Mouse (Mus musculus): ENCODE data around the gene Dhodh.

Gene Dhodh

DNA sequence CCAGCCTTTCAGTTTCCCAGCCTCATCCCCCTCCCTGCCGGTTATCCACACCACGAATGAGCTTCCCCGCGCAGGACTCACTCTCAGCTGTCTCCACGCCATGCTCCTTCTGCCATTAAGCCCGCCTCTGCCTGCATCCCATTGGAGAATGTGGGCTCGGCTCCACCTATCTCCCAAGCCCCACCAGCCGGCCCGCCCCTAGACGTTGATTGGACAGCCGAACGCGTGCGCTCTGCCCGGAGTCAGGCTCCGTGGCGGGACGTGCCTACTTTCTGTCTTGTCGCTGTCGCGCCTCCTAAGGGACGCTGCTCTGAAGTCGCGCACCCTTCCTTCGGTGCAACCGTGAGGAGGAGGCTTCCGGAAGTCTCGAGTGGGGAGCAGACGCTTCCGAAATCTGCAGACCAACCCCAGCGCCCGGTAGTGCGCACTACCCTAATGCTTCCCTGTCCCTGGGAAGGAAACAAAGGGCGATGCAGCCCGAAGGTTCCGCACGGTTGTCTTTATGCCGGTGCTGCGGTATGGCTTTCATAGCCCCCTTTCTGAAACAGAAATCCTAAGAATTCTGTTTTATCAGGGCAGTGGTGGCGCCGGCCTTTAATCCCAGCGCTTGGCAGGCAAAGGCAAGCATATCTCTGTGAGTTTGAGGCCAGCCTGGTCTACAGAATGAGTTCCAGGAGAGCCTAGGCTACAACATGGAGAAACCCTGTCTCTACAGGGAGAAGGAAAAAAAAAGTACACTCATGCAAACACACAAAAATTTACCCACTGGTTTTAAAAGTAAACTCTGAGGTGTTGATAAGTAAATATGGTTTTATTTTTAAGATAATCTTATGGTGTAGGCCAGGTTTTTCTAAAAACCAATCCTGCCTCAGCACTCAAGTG is at the start of gene Dhodh:
Gene Dhodh (minus strand): TSS at position 403 of the 882 bp plus-strand sequence.
- CTCF ChIA-PET, result no interaction called here

DNA sequence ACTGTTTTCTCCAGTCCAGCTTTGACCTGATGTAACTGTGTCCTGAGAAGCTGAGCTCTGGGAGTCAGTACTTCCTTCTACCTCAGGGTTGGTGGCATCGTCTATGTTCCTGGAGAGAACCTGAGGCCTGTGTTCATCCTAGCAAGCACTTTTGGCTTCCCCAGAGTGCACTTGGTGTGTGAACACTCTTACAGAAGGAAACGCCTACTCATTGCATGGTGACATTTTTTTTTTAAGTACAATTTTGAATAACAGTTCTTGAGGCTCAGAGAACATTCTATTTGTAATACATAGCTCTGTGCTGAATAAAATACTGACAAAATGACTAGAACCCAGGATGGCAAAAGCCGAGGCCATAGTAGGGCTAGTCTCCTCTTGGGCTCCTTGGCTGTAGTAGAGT is 48.4 kb upstream of the Dhodh start:
- CTCF ChIA-PET, result no interaction called here

DNA sequence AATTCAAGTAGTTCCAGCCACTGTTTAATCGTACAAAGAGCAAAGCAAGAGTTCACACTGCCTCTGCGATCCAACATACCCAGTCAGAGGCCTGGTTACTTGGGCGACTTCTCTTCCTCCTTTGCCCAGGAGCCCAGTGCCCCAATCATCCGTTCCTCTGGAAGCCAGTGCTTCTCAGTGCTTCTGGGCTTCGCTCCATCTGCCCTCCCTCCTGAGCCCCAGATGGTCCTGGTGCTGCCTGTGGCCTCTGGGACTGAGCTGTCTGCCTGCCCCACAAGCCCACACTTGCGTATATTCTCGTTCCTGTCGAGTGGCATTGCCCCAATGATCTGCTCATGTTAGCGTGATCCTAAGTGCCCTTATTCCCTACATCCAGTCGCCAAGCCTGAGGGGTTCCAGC is 42.3 kb upstream of the Dhodh start:
- CTCF ChIA-PET, result no interaction called here

DNA sequence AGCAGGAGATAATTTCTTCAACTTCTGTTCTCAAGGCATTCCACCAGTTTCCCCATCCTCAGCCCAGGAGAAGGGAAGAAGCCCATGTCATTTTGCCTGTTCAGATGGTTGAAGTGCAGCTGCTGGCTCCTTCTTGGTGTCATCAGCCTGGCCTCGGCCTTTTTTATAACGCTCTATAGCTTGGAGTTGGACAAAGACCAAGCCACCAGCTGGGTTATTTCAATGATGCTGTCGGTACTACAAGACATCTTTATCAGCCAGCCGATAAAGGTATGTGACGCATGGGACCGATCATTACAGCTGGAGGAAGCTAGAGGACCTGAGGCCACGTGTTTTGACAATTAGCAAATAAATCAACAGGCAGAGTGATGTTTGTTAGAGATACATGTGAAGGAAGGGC is 40.0 kb upstream of the Dhodh start:
- CTCF ChIA-PET, result no interaction called here

DNA sequence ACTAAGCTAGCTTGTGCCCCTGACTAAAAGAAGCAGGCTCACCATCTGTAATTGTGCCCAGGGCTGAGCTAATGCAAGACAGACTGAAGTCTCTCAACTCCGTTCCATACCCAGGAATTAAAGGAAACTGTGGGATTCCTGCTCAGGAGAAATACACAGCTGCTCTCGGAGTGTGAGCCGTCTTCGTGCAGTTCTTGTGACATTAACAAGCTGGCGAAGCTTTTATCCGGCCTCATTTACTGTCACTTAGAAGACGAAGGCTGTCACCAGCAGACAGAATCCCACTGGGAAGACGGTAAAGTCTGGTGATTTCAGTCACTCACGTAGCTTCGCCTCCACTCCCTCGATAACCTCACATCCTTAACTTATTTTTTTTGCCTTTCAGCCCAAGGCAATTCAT is 38.9 kb upstream of the Dhodh start:
- CTCF ChIA-PET, result no interaction called here

DNA sequence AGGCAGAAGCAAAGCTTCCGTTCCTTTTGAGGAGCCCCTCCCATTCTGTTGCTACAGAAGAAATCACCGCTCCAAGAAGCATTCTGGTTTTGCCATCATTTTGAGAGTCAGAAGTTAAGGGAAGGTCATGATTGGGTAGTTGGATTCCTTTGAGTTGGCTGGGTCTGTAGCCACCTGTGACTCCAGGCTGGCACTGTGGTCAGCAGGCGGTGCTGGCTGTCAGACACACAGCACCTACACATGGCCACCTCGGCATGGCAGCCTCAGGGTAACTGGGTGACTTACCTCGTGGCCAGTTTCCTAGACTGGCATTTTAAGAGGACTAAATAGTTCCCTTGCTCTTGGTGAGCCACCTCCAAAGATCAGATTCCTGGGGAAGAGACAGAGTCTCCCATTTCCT is 32.8 kb upstream of the Dhodh start:
- CTCF ChIA-PET, result no interaction called here

DNA sequence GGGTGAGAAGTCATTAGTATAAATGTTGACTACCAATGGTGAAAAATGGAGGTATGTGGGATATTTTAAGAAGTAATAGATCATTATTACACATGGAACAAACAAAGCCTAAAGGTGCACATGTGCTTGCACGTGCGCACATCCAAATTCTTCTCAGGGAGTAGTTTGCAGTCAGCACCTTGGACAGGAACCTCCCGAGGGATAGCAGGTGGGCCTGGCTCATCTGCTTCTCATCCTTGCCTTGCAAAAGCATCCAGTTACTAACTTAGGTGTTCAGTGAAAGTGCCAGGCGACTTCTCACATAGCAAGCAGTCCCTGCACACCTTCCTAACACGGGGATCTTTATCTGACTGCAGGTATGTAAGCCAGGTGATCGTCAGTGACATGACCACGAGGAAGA is 31.9 kb upstream of the Dhodh start:
- CTCF ChIA-PET, result interaction anchor here (0.6 kb wide), 1 partner anchor 98 kb away, joined by 3 read pairs; no protein-coding TSS in a partner anchor

DNA sequence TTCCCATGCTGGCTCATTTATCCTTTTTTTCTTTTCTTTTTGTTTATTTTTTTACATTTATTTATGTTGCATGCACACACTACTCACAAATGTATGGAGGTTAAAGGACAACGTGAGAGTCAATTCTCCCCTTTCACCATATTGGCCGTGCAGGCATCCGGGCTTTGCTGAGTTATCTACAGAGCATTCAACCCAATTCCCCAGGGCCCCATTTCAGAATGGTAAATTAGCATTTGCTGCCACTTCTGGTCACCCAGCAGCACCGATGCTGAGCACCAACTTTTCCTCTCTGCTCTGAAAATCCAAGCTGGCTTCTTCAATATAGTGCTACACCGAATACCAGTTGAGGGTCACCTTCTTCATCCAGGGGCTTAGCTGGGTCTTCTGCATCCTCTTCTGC is 30.4 kb upstream of the Dhodh start:
- CTCF ChIA-PET, result no interaction called here

DNA sequence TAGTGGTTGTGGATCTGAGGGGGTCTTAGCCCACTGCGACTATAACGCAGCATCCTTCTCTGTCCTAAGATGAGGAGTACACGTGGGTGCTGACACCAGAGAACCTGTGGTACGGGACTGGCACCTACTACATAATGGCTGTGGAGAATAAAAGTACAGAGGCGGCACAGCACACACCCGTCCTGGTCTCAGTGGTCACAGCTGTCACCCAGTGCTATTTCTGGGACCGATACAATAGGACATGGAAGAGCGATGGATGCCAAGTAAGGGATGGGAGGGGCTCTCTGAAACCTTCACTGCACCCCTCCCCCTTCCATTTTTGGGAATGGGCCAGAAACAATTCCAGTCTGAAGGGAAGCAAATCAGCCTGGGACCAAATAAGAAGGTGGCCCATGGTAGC is 26.7 kb upstream of the Dhodh start:
- CTCF ChIA-PET, result no interaction called here

DNA sequence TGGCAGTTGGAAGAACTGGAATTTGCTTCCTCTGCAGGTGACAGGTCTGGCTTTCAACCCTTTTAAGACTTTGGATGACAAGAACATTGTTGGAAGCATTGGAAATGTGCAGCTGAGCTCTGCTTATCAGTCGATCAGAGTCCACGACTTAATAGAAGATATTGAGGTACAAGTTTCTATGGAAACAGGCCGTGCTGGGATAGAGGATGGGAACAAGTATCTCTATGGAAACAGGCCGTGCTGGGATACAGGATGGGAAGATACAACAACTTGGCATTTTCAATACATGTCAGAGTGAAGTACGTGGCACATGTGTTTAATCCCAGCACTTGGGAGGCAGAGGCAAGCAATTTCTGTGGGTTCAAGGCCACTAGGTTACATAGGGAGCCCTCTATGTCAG is 24.0 kb upstream of the Dhodh start:
- CTCF ChIA-PET, result no interaction called here

DNA sequence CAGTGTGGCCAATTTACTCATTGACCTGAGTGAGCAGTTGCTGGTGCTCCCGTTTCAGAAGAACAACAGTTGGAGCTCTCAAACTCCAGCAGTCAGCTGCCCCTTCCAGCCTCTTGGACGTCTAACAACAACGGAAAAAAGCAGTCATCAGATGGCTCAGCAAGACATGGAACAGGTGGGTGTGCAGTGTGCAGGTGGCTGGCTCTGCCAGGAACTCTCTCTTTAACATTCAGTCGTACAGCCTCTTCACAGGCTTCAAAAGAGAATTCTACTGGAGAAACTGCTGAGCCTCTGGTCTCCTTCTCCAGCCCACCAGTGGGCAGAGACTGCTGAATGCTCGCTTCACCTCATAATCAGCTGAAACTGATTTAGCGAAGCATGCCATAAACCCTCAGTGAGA is 20.2 kb upstream of the Dhodh start:
- CTCF ChIA-PET, result no interaction called here

DNA sequence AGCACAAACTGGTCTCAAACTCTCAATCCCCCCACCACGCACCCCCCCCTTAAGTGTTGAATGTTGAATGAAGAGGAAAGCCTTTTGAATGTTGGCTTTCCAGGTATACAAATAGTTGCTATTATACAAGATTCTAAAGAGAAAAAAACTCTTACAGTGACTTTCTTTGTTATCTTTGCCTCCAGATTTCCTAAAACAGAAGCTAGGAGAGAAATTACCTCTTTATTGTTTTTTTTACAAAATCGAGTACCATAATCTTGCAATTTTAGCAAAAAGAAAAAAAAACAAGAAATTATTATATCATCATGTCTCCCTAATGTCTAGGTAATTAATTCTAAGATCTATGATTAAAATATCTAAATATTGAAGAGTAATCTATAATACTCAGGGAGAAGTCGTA is 7.1 kb upstream of the Dhodh start:
- CTCF ChIA-PET, result no interaction called here

DNA sequence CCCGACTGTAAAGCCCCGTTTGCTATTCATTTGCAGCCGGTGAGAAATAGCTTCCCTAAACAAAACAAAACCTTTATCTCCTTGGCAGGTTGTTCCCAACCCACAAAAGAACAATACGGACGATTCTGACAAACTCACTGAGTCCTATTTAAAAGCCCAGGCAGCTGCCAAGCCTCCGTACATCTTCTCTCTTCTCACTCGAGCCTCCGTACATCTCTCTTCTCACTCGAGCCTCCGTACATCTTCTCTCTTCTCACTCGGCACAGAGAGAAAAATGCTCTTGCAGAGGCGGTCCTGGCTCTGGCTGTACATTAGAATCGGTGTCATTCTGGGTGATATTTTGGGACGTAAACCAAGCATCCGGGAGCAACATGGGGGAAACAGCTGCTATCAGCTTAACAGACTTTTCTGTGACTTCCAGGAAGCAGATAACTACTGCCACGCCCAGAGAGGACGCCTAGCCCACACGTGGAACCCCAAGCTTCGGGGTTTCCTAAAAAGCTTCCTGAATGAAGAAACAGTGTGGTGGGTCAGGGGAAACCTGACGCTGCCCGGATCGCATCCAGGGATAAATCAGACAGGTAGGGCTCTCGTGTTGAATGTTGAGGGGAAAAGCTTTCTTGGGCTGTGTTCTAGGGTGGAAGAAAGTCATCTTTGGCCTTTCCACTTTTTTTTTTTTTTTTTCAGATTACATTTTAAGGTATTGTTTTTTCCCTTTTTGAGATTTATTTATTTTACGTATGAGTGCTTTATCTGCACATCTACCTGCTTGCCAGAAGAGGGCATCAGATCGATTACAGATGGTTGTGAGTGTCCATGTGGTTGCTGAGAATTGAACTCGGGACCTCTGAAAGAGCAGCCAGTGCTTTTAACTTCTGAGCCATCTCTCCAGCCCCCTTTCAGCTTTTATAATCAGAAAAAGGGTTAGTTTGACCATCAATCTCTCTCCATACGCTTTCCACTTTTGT is 6.1 kb upstream of the Dhodh start, which contains the start of gene Pkd1l3:
Gene Pkd1l3 (plus strand): TSS at position 275 of the 968 bp plus-strand sequence.
- CTCF ChIA-PET, result interaction anchor here (0.6 to 0.7 kb wide), 3 partner anchors 18 to 913 kb away, joined by 3 to 7 read pairs (median 5); no protein-coding TSS in a partner anchor

DNA sequence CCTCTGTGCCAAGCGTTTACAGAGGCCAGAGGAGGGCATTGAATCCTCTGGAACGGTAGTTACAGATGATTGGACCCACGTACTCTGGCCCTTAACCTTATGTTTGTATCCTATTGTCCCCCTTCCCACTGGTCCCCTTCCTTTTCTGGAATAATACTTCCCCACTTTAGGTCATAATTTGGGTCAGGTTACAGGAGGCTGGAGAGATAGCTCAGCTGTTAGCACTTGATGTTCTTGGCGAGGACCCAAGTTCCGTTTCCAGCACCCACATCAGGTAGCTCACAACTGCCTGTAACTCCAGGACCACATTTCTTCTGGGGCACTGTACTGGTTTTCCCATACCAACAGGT is 655 bp upstream of the Dhodh start:
- CTCF ChIA-PET, result no interaction called here

DNA sequence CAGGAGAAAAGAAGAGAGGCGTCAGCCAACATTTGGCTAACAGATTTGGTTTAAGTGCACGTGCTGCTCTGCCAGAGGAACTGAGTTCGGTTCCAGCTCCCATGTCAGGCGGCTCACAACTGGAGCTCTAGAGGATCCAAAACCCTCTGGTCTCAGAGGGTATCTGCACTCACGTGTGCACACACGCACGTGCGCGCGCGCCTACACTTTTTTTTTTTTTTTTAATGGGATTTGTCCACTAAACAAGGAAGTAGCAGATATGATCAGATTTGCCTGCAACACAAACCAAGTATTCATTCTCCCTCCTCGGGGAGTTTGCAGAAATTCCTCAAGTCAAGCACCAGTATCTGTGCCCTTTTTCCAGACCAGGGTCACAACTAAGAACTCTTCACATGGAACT is 823 bp downstream of the Dhodh start:
- CTCF ChIA-PET, result no interaction called here

DNA sequence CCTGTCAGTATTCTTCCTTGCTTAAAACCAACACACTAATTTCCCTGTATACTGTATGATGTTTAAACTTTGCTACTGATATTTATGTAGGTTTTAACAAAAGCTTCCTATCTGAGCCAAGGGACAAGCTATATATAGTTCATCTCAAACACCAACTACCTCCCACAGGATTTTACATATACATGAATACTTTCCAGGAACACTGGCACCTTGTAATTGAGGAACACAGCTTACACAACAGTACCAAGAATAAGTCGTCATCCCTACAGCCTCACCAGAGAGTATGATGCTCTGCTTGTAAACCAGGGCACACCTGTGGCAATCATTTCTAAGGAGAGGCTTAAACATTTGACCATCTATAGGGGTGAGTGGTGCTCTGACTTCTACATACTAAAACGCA is 1.7 kb downstream of the Dhodh start:
- CTCF ChIA-PET, result no interaction called here

DNA sequence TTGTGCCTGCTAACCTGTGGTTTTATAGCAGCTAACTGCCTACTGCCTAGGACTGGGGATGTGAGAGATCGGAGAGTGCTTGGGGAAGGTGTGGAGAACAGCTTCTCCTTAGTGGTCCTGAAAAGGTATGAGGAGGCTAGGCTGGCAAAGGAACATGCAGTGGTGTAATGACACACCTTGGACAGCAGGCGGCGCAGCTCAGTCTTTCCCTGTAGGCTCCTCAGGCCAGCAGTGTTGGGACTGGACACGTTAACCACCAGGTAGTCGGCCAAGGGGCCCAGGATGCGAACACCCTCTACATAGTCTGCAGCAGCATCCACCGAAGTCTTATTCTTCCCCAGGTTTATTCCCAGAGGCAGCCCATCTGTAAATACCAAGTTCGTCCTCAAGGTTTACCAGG is 12.6 kb downstream of the Dhodh start:
- CTCF ChIA-PET, result interaction anchor here (0.6 kb wide), 1 partner anchor 8 kb away, joined by 3 read pairs; no protein-coding TSS in a partner anchor

DNA sequence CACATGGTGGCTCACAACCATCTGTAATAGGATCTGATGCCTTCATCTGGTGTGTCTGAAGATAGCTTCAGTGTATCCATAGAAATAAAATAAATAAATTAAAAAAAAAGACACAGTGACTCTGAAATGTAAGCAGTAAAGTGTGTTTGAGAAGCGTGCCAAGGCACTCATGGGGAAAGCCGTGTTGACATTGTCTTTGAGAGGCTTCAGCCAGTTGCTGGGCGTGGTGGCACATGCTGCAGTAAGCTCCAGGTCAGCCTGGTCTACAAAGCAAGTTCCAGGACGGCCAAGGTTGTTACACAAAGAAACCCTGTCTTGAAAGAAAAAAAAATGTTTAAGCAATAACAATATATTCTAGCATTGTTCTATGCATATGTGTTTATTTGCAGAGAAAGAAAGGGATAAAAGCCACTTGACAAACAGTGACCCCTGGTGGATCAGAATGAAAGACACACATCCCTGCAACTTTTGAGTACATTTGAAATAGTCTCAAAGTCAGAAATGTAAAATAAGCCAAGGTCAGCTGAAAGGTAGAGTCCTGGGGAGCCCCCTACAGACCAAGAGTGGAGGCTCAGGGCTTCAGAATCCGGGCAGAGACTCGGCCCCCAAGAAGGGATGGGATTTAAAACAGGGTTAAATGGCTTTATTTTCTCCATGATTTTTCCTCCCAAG is 15.2 kb downstream of the Dhodh start:
- CTCF ChIA-PET, result no interaction called here

DNA sequence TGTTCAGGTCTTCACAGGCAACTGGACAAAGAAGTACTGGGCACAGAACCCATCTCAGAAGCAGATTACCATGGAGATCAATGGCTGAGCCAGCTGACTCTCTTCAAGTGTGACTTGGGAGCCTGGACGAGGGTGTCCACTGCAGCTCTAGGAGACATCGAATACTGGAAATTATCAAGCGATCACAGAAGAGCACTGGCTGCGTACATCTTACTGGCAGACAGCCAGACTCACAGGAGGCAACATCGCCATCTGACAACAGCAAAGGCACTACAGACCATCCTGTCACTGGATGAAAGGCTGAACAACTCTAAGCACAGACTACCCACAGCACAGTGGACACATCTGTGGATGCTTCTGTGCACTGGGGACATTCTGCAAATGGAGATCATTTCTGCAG is 16.3 kb downstream of the Dhodh start:
- CTCF ChIA-PET, result no interaction called here

DNA sequence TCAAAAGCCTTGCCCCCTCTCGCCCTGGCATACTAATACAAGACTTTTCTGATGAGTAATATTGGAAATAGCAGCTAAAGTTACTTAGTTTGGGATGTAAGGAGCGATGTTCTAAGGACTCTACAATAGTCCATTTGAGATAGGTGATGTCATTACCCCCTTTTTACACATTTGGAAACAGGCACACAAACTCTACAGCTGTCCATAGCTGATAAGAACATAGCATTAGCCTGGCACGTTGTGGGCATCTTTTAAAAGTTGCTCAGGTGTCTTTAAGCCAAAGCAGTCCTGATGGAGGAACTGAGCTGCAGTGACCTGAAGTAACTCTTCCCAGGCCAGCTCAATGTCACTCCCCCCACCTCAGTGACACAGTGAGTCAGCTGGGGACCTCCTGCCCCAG is 17.1 kb downstream of the Dhodh start:
- CTCF ChIA-PET, result no interaction called here

DNA sequence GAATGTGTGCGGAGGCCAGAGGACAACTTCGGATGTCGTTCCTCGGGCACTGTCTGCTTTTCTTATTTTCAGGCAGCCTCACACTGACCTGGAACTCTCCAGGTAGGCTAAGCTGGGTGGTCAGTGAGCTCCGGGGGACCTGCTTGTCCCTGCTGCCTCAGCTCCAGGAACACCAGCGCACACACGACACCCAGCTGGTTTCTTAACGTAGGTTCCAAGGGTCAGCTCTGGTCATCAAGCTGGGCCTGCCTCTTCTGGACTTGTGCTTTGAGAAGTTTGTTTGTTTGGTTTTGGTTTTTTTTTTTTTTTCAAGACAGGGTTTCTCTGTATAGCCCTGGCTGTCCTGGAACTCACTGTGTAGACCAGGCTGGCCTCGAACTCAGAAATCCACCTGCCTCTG is 17.6 kb downstream of the Dhodh start:
- CTCF ChIA-PET, result no interaction called here

DNA sequence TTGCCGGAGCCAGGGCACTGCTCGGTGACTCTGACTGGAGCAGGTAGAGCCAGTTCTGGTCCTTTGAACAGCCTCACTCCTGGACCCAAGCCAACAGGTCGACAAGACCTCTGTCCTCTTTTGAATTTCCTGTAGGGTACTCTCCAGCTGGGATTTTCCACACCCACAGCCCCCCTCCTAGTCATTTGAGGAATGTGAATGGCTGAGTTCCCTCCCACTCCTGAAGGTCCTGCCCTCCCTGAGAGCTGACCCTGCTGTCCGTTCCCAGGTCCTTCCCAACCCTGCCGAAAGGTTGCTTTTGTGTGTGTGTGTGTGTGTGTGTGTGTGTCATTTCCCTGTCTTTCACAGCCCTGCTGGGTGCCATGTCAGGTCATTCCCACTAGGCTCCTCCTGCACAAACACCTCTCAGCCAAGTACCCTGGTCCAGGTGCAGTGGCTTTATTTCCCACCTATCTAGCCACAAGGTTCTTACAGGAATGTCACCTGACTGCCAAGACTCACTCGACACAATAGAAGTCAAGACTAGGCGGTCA is 21.4 kb downstream of the Dhodh start:
- CTCF ChIA-PET, result interaction anchor here (1.0 kb wide), 1 partner anchor 9 kb away, joined by 3 read pairs; no protein-coding TSS in a partner anchor
